Mouse (Mus musculus) heart, embryonic 13.5 days (tissue): ENCODE results near the gene Arl5a. TPM values are rescaled to one million over a fixed set of nuclear protein-coding genes. Genes with fewer than 3 reads are reported as not detected.
A peak's percentile ranks its signal among the peaks of the same experiment; 100 is the strongest.

ENCODE experiments used
- ATAC-seq: fragments of 200-750 bp; cut with Nextera tagmentation; 2 replicates; pipeline ENCODE4 v1.8.0; 2017; ENCODE audit warnings: moderate TSS enrichment; ENCODE audit not compliant: insufficient number of reproducible peaks, low FRiP score, low TSS enrichment; ENCODE audit errors: extremely low read depth
- H3K27ac ChIP-seq: fragments of 300-500 bp; sonication (generic); replicated peaks from 2 replicates; pipeline ENCODE4 v1.5.1; 2015; ENCODE audit warnings: moderate library complexity, mild to moderate bottlenecking, inconsistent platforms
- H3K27me3 ChIP-seq: fragments of 300-500 bp; sonication (generic); replicated peaks from 2 replicates; pipeline ENCODE4 v1.6.1; 2015; ENCODE audit warnings: mild to moderate bottlenecking, inconsistent platforms
- H3K36me3 ChIP-seq: fragments of 300-500 bp; sonication (generic); 2 replicates; pipeline ENCODE4 v1.6.1; 2015; ENCODE audit warnings: mild to moderate bottlenecking, inconsistent platforms
- H3K4me1 ChIP-seq: fragments of 300-500 bp; sonication (generic); 2 replicates; pipeline ENCODE4 v1.6.1; 2015; ENCODE audit warnings: inconsistent platforms
- H3K4me2 ChIP-seq: fragments of 300-500 bp; sonication (generic); 2 replicates; pipeline ENCODE4 v1.6.1; 2015; ENCODE audit warnings: inconsistent platforms, mild to moderate bottlenecking, moderate library complexity
- H3K4me3 ChIP-seq: fragments of 300-500 bp; sonication (generic); 2 replicates; pipeline ENCODE4 v1.5.1; 2015; ENCODE audit warnings: moderate library complexity, mild to moderate bottlenecking, inconsistent platforms
- H3K9ac ChIP-seq: fragments of 300-500 bp; sonication (generic); 2 replicates; pipeline ENCODE4 v1.6.1; 2015; ENCODE audit warnings: inconsistent platforms, mild to moderate bottlenecking, moderate library complexity
- H3K9me3 ChIP-seq: fragments of 300-500 bp; sonication (generic); 2 replicates; pipeline ENCODE4 v1.6.1; 2016; ENCODE audit warnings: inconsistent platforms
- WGBS: fragments of 180-500 bp; shearing (Covaris S2); methylation state at CpG from one replicate; pipeline ENCODE4 v1.1.7; 2015; ENCODE audit warnings: mixed read lengths; 5-methylcytosine and 5-hydroxymethylcytosine counted together
- polyA plus RNA-seq: library from polyadenylated mRNA; unstranded; fragments of >200 nt; fragmentation: Nextera tagmentation; extraction: Ambion mirVana; gene quantifications from 2 replicates; pipeline ENCODE4 v1.2.1, GENCODE M21; 2015

Gene Arl5a
- polyA plus RNA-seq, result 47.2 and 51.4 TPM in 2 replicates

DNA sequence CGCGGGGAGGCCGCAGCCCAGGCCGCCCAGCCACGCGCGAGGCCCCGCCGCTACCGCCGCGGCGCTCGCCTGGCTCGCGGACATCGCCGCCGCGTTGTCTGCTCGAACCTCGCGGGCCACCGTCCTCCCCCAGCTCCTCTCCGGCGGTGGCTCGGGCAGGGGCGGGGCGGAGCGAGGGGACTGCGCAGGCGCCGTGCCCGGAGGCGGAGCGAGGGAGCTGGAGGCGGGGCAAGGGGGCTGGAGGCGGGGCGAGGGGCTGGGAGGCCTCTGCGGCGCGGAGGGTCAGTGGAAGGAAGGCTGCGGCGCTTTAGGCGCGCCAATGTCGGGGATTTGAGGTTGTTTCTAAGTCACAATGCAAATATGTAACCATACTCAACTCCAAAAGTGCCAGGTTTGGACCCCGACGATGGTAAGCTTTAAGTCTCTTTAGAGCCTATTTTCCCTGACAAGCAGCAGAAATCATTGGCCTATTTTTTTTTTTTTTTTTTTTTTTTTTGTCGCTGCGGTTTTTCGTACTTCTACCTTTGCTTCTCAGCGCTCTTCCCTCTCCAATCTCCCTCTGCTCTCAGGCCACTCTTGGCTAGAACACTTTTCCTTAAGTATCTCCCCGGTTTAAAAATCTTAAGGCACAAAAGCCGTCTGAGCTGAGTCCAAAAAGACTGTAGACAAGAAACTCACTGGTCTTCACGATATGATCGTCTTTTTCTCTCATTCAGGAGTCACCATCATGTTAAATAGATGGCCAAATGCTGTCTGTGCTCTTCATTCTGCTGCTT lies at the start of gene Arl5a:
TSS of gene Arl5a (minus strand) at position 155 of the 776 bp plus-strand sequence.
- no peaks in the 10 kb centered on the region for H3K9me3 ChIP-seq
- H3K4me2 ChIP-seq, result peak within 1 kb of the TSS; percentile 88
- WGBS, result under 1% methylated on average over 52 of the region's 57 CpGs
- H3K4me3 ChIP-seq, result peak within 1 kb of the TSS; percentile 98
- peak; percentile 95 for ATAC-seq
- H3K27me3 ChIP-seq, result no peaks in the 10 kb centered on the region
- no peaks in the 10 kb centered on the region for H3K36me3 ChIP-seq
- peak within 1 kb of the TSS; percentile 91 for H3K27ac ChIP-seq
- H3K4me1 ChIP-seq, result peaks cover 50% of the 10 kb centered on the region
- peak within 1 kb of the TSS; percentile 97 for H3K9ac ChIP-seq

- H3K36me3 ChIP-seq, result no peaks in the 10 kb centered on the region
- 27% methylated on average over 4 of the region's 4 CpGs for WGBS
- H3K4me3 ChIP-seq, result no peak overlapping the region
- H3K4me1 ChIP-seq, result peaks cover 14% of the 10 kb centered on the region
- no peak for ATAC-seq
- H3K27ac ChIP-seq, result peak overlapping the region; percentile 34
- H3K9ac ChIP-seq, result no peak overlapping the region
- H3K4me2 ChIP-seq, result no peak overlapping the region
- H3K27me3 ChIP-seq, result no peaks in the 10 kb centered on the region
- H3K9me3 ChIP-seq, result no peaks in the 10 kb centered on the region
Measured at GRCm38 (mm10) chr2:52471545-52472291, 47.0 kb upstream of the Arl5a start.

DNA sequence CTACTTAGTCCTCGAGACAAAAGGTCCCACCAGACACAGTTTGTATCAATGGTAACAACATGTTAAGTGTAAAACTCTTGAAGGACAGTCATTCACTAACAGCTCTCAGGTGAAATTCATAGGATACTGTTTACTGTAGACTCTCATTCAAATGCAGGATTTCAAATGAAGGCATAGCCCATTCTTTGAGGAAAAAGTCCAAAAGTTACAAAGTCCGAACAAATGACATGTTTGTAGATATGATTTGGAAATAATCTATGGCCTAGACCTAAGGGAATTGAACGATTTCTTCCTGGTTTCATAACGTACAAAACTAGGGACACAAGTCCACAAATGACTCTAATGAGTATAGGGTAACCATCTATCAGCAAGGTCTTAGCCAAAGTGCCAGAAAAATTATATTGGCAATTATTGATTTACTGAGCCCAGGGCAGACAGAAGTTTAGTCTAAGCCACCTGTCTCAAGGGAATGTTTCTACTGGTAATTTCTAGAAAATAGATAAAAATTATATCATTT lies 45.4 kb upstream of the Arl5a start:
- Histone ChIP-seq H3K4me1 (peaks cover 12% of the 10 kb centered on the region), H3K36me3 (no peaks in the 10 kb centered on the region), H3K4me2 (no peak overlapping the region), H3K9me3 (no peaks in the 10 kb centered on the region), H3K27ac (no peak overlapping the region), H3K27me3 (no peaks in the 10 kb centered on the region), H3K4me3 (no peak overlapping the region), H3K9ac (no peak overlapping the region)
- WGBS, result 76% methylated on average over 4 of the region's 4 CpGs
- no peak for ATAC-seq

DNA sequence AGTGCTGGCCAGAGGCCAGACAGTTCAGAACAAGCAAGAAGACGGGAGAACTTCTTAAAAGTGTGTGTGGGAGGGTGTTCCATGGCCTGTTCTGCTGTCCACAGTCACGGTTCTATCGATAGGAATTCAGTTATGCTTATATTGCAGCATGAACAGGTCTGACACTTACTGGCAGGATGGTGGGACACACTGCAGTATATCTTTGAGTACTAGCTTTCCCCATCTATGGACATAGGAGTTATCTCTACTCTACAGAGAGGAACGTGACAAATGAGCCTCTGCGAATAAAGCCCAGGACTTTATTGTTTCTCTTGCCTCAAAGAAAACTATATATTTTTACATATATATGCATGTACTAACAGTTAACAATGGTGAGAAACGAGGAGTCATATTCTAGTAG lies 42.9 kb upstream of the Arl5a start:
- Histone ChIP-seq H3K4me3 (no peak overlapping the region), H3K27me3 (no peaks in the 10 kb centered on the region), H3K9ac (no peak overlapping the region), H3K27ac (no peak overlapping the region), H3K9me3 (no peaks in the 10 kb centered on the region), H3K4me2 (no peak overlapping the region), H3K36me3 (no peaks in the 10 kb centered on the region), H3K4me1 (peaks cover 12% of the 10 kb centered on the region)
- ATAC-seq, result no peak
- 63% methylated on average over 6 of the region's 6 CpGs for WGBS

DNA sequence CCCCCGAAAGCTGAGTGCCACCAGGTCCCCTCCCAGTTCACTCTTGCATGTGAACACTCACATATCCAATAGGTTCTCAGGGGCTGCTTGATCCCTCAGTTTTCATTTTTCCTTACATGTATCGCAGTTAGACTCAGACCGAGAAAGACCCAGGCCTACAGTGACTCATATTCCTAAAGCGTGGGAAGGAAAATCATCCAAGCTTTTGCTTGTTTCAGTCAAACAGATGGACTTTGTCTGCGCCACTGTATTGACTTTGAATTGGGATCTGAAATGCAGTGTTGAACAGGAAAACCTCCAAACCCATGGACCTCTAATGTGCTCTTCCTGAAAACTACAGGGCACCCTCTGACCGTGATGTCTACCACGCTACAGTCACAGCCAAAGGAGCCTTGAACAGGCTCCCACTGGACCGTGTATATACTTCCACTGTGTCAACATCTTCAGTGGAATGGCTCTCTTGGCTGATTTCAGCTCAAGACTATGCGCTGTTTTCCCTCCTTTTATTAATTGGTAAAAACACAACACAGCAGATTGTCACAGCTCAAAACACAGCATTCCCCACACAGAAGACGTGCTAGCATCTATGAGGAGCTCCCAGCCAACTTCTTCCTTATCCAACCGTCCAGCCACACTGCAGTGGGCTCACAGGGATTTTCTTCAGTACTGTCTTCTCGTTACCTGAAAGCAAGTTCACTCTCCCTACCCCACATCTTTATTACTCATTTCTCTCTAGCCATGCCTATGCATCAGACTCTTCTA lies 36.7 kb upstream of the Arl5a start:
- H3K4me2 ChIP-seq, result no peak overlapping the region
- no peaks in the 10 kb centered on the region for H3K9me3 ChIP-seq
- H3K4me3 ChIP-seq, result no peak overlapping the region
- H3K27ac ChIP-seq, result no peak overlapping the region
- ATAC-seq, result no peak
- H3K9ac ChIP-seq, result no peak overlapping the region
- no peaks in the 10 kb centered on the region for H3K27me3 ChIP-seq
- H3K4me1 ChIP-seq, result peaks cover 7% of the 10 kb centered on the region; the same call in 1 of the 2 replicates
- 83% methylated on average over 12 of the region's 12 CpGs for WGBS
- H3K36me3 ChIP-seq, result no peaks in the 10 kb centered on the region

DNA sequence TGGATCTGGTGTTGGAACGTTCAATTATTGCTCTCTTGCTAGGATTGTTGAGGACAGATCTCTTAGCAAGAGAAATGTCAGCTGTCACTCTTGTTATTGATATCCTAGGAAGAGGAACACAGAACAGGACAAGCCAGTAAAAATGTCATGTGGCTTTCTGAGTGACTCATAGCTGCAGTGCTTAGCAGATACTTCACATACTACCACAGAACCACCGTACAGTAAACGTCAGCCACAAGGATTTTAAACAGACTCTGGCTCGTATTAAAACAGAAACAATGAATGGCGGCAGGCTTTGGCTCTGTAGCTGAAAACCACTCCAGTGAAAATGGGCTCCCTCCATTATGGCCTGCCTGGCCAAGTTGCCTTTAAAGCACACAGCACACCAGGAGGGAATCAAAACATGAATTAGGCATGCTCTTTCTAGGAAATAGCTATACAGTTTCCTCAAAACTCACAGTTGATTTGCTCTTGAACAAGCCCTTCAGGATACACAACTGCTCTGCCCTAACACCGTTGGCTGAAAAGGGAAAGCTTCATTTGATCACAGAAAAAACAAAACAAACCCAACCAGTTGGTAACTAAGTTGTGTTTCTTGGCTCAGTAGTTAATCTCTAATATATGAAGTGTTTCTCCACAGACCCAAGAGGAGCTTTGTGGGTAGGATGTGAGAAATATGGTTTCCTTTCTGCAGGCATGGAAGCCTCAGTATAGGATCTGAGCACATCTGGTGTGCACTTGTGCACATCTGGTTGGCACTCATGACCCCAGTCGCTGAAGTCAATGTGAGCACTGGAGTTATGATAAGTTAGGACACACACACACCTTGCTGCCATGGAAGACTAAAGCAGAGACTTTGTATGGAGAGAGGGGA lies 31.1 kb upstream of the Arl5a start:
- Histone ChIP-seq H3K4me3 (no peak overlapping the region), H3K4me2 (no peak overlapping the region), H3K27me3 (no peaks in the 10 kb centered on the region), H3K27ac (no peak overlapping the region), H3K36me3 (no peaks in the 10 kb centered on the region), H3K4me1 (peaks cover 11% of the 10 kb centered on the region), H3K9ac (no peak overlapping the region), H3K9me3 (no peaks in the 10 kb centered on the region)
- WGBS, result 57% methylated on average over 7 of the region's 7 CpGs
- no peak for ATAC-seq

GRCm38 (mm10) chr2:52449818-52450217 lies 25.1 kb upstream of the Arl5a start:
- Histone ChIP-seq H3K4me2 (no peak overlapping the region), H3K27me3 (no peaks in the 10 kb centered on the region), H3K4me1 (peaks cover 28% of the 10 kb centered on the region), H3K27ac (no peak overlapping the region), H3K36me3 (no peaks in the 10 kb centered on the region), H3K4me3 (no peak overlapping the region), H3K9ac (no peak overlapping the region), H3K9me3 (no peaks in the 10 kb centered on the region)
- ATAC-seq, result no peak
- 39% methylated on average over 8 of the region's 8 CpGs for WGBS

GRCm38 (mm10) chr2:52448916-52449315 lies 24.2 kb upstream of the Arl5a start:
- 22% methylated on average over 1 of the region's 1 CpGs for WGBS

GRCm38 (mm10) chr2:52446648-52447047 lies 21.9 kb upstream of the Arl5a start:
- WGBS, result 43% methylated on average over 5 of the region's 5 CpGs

More at GRCm38 (mm10) chr2:52448916-52449315, 24.2 kb upstream of the Arl5a start:
- no peak overlapping the region for H3K4me3 ChIP-seq
- H3K27ac ChIP-seq, result no peak overlapping the region
- peaks cover 28% of the 10 kb centered on the region for H3K4me1 ChIP-seq
- no peak overlapping the region for H3K9ac ChIP-seq
- H3K27me3 ChIP-seq, result no peaks in the 10 kb centered on the region
- H3K4me2 ChIP-seq, result no peak overlapping the region
- no peaks in the 10 kb centered on the region for H3K9me3 ChIP-seq
- no peak for ATAC-seq
- H3K36me3 ChIP-seq, result no peaks in the 10 kb centered on the region

GRCm38 (mm10) chr2:52442125-52442524 lies 17.4 kb upstream of the Arl5a start:
- WGBS, result 50% methylated on average over 5 of the region's 5 CpGs
- Histone ChIP-seq H3K9ac (0 out of 2 replicates have a peak overlapping the region, but pooled peaks have one; percentile 28), H3K9me3 (no peaks in the 10 kb centered on the region), H3K4me1 (peaks cover 40% of the 10 kb centered on the region), H3K36me3 (no peaks in the 10 kb centered on the region), H3K27me3 (no peaks in the 10 kb centered on the region), H3K4me2 (no peak overlapping the region), H3K4me3 (no peak overlapping the region), H3K27ac (peak overlapping the region; percentile 36; the same call in 1 of the 2 replicates)
- ATAC-seq, result no peak

More at GRCm38 (mm10) chr2:52446648-52447047, 21.9 kb upstream of the Arl5a start:
- H3K27ac ChIP-seq, result no peak overlapping the region
- no peak overlapping the region for H3K9ac ChIP-seq
- H3K9me3 ChIP-seq, result no peaks in the 10 kb centered on the region
- no peak for ATAC-seq
- H3K4me3 ChIP-seq, result no peak overlapping the region
- no peaks in the 10 kb centered on the region for H3K27me3 ChIP-seq
- H3K36me3 ChIP-seq, result no peaks in the 10 kb centered on the region
- H3K4me1 ChIP-seq, result peaks cover 38% of the 10 kb centered on the region
- H3K4me2 ChIP-seq, result no peak overlapping the region
